Mouse (Mus musculus) cerebellum, adult 2 months (tissue): ENCODE data around the gene Aqp11.

ENCODE experiments used
- CTCF ChIP-seq: fragments of 200-500 bp; IDR thresholded peaks from 2 replicates; pipeline ENCODE4 v1.5.1; 2011; ENCODE audit warnings: low read depth, mild to moderate bottlenecking, control low read depth, low read length, moderate library complexity, borderline replicate concordance; ENCODE audit not compliant: insufficient read depth
- POLR2A ChIP-seq: fragments of 200-500 bp; IDR thresholded peaks from 2 replicates; pipeline ENCODE4 v1.6.1; 2011; ENCODE audit warnings: low read length, control low read depth, borderline replicate concordance; ENCODE audit not compliant: insufficient read depth

GRCm38 (mm10) chr7:97728666-97729614, 9.1 kb downstream of the Aqp11 start:
- TF ChIP-seq POLR2A (no peak), CTCF (no peak)
